Mouse (Mus musculus) ES-Bruce4 (cell line): ENCODE results near the gene Nol4l.

Experiments used
- CTCF ChIP-seq: IDR thresholded peaks from one replicate; pipeline ENCODE4 v1.8.1; 2011; ENCODE audit warnings: low read depth, low read length
- EP300 ChIP-seq: IDR thresholded peaks from 2 replicates; pipeline ENCODE4 v1.6.1; 2011; ENCODE audit warnings: low read depth, low read length; ENCODE audit not compliant: insufficient read depth
- POLR2A ChIP-seq: IDR thresholded peaks from one replicate; pipeline ENCODE4 v1.8.1; 2011; ENCODE audit warnings: low read length; ENCODE audit not compliant: insufficient read depth

GRCm38 (mm10) chr2:153469764-153470163 lies 60.0 kb downstream of the Nol4l start:
- TF ChIP-seq CTCF (no peak), POLR2A (no peak), EP300 (no peak)
